Mouse (Mus musculus) spleen, adult 12 weeks (tissue): ENCODE data around the gene Phrf1.

Experiments
- DNase-seq: peaks from one replicate; pipeline ENCODE4 v3.0.0; 2022; ENCODE audit warnings: low spot score

Phrf1 gene

GRCm38 (mm10) chr7:141228279-141229067 is at the start of gene Phrf1:
Gene Phrf1, plus strand, starts transcription at chr7:141228784.
- DNase-seq: peak; percentile 91

GRCm38 (mm10) chr7:141188194-141188593 is 40.4 kb upstream of the Phrf1 start:
- DNase-seq: no peak

- DNase-seq: no peak
These were observed 39.9 kb upstream of the Phrf1 start for GRCm38 (mm10) chr7:141188733-141189132.

GRCm38 (mm10) chr7:141190220-141190619 is 38.4 kb upstream of the Phrf1 start:
- no peak for DNase-seq

- DNase-seq: no peak
These were observed 37.5 kb upstream of the Phrf1 start for GRCm38 (mm10) chr7:141191036-141191435.

- no peak for DNase-seq
These were observed 36.5 kb upstream of the Phrf1 start for GRCm38 (mm10) chr7:141191796-141192685.

GRCm38 (mm10) chr7:141192776-141193347 is 35.7 kb upstream of the Phrf1 start:
- DNase-seq: no peak

- no peak for DNase-seq
These were observed 35.2 kb upstream of the Phrf1 start for GRCm38 (mm10) chr7:141193348-141193856.

GRCm38 (mm10) chr7:141193948-141194347 is 34.6 kb upstream of the Phrf1 start, which contains the start of the genes Hras and Lrrc56:
Gene Hras, minus strand, starts transcription at chr7:141194005.
Gene Lrrc56, plus strand, starts transcription at chr7:141194157.
- DNase-seq: peak; percentile 98

- no peak for DNase-seq
These were observed 34.2 kb upstream of the Phrf1 start for GRCm38 (mm10) chr7:141194409-141194808.

GRCm38 (mm10) chr7:141194830-141195229 is 33.8 kb upstream of the Phrf1 start:
- peak; percentile 90 for DNase-seq

- no peak for DNase-seq
These were observed 32.8 kb upstream of the Phrf1 start for GRCm38 (mm10) chr7:141195754-141196153.

- DNase-seq: no peak
These were observed 31.8 kb upstream of the Phrf1 start for GRCm38 (mm10) chr7:141196619-141197282.

- DNase-seq: no peak
These were observed 30.5 kb upstream of the Phrf1 start for GRCm38 (mm10) chr7:141198121-141198520.

GRCm38 (mm10) chr7:141204546-141204945 is 24.0 kb upstream of the Phrf1 start:
- DNase-seq: no peak

- DNase-seq: no peak
These were observed 23.1 kb upstream of the Phrf1 start for GRCm38 (mm10) chr7:141205504-141205903.

- DNase-seq: no peak
These were observed 22.2 kb upstream of the Phrf1 start for GRCm38 (mm10) chr7:141206182-141206937.

- DNase-seq: peak; percentile 37
These were observed 19.1 kb upstream of the Phrf1 start for GRCm38 (mm10) chr7:141209526-141209925.

GRCm38 (mm10) chr7:141210137-141210536 is 18.4 kb upstream of the Phrf1 start:
- DNase-seq: no peak

GRCm38 (mm10) chr7:141210606-141211131 is 17.9 kb upstream of the Phrf1 start:
- DNase-seq: no peak

- DNase-seq: no peak
These were observed 15.5 kb upstream of the Phrf1 start for GRCm38 (mm10) chr7:141213133-141213532.
